Mouse (Mus musculus) limb, embryonic 14.5 days (tissue): ENCODE measurements around the gene Ubxn4. TPM values are rescaled to one million over a fixed set of nuclear protein-coding genes. Genes with fewer than 3 reads are reported as not detected.

Experiments used
- ATAC-seq: fragments of 200-750 bp; cut with Nextera tagmentation; 2 replicates; pipeline ENCODE4 v1.8.0; 2017; ENCODE audit warnings: low read depth, moderate number of reproducible peaks, moderate TSS enrichment; ENCODE audit not compliant: low FRiP score
- DNase-seq: peaks from one replicate; pipeline ENCODE4 v3.0.0-alpha.2; 2015; ENCODE audit warnings: low spot score
- H3K27ac ChIP-seq: fragments of 300-500 bp; sonication (generic); replicated peaks from 2 replicates; pipeline ENCODE4 v1.5.1; 2014; ENCODE audit warnings: low read depth, mild to moderate bottlenecking, low read length, moderate library complexity, mixed read lengths
- H3K27me3 ChIP-seq: fragments of 300-500 bp; sonication (generic); 2 replicates; pipeline ENCODE4 v1.6.1; 2014; ENCODE audit warnings: low read length, mixed read lengths; ENCODE audit not compliant: control insufficient read depth, insufficient read depth
- H3K36me3 ChIP-seq: fragments of 300-500 bp; sonication (generic); 2 replicates; pipeline ENCODE4 v1.6.1; 2014; ENCODE audit warnings: mild to moderate bottlenecking, low read length, moderate library complexity, mixed read lengths; ENCODE audit not compliant: control insufficient read depth, insufficient read depth
- H3K4me1 ChIP-seq: fragments of 300-500 bp; sonication (generic); 2 replicates; pipeline ENCODE4 v1.6.1; 2014; ENCODE audit warnings: antibody characterized with exemption, low read length, mixed read lengths; ENCODE audit not compliant: control insufficient read depth, insufficient read depth
- H3K4me2 ChIP-seq: fragments of 300-500 bp; sonication (generic); replicated peaks from 2 replicates; pipeline ENCODE4 v1.6.1; 2014; ENCODE audit warnings: low read depth, mild to moderate bottlenecking, low read length, moderate library complexity; ENCODE audit not compliant: severe bottlenecking
- H3K4me3 ChIP-seq: fragments of 300-500 bp; sonication (generic); replicated peaks from 2 replicates; pipeline ENCODE4 v1.5.1; 2014; ENCODE audit warnings: low read length
- H3K9ac ChIP-seq: fragments of 300-500 bp; sonication (generic); 2 replicates; pipeline ENCODE4 v1.6.1; 2014; ENCODE audit warnings: mild to moderate bottlenecking, low read depth, low read length, moderate library complexity; ENCODE audit not compliant: severe bottlenecking
- H3K9me3 ChIP-seq: fragments of 300-500 bp; sonication (generic); 2 replicates; pipeline ENCODE4 v1.6.1; 2016; ENCODE audit warnings: low read length; ENCODE audit not compliant: control insufficient read depth
- POLR2A ChIP-seq: fragments of 200-500 bp; IDR thresholded peaks from 2 replicates; pipeline ENCODE4 v1.8.0; 2012; ENCODE audit warnings: inconsistent platforms, mild to moderate bottlenecking, moderate library complexity, borderline replicate concordance; ENCODE audit not compliant: insufficient read depth, insufficient read length; ENCODE audit errors: extremely low read depth
- WGBS: fragments of 180-500 bp; shearing (Covaris S2); extraction: QIAGEN DNeasy Blood & Tissue Kit; methylation state at CpG from one replicate; pipeline ENCODE4 v1.1.7; 2014; 5-methylcytosine and 5-hydroxymethylcytosine counted together
- polyA plus RNA-seq, 2 experiments: library from polyadenylated mRNA; depleted of rRNA in 1 of 2; stranded (reverse) in 1 of 2; unstranded in 1 of 2; fragments of >200 nt; fragmentation: Nextera tagmentation in 1 of 2; extraction: Ambion mirVana in 1 of 2; gene quantifications; 2 replicates each; pipeline versions ENCODE4 v1.2.1 to v1.2.3; 2012 to 2014

Gene Ubxn4
- polyA plus RNA-seq (2012; rRNA removed) (42.9 and 46.5 TPM in 2 replicates), polyA plus RNA-seq (2014; fragmentation: Nextera tagmentation; extraction: Ambion mirVana) (64.0 and 75.5 TPM in 2 replicates)

GRCm38 (mm10) chr1:128243627-128243995 lies at the start of gene Ubxn4:
Gene Ubxn4, plus strand, starts transcription at chr1:128243964.
- Histone ChIP-seq H3K4me1 (0 out of 2 replicates have a peak, but pooled peaks cover 8% of the 10 kb centered on the region), H3K27ac (peak within 1 kb of the TSS; percentile 89), H3K4me3 (peak within 1 kb of the TSS; percentile 83), H3K4me2 (peak within 1 kb of the TSS; percentile 76), H3K9me3 (no peaks in the 10 kb centered on the region), H3K36me3 (peaks cover 6% of the 10 kb centered on the region), H3K9ac (peak within 1 kb of the TSS; percentile 89), H3K27me3 (no peaks in the 10 kb centered on the region)
- WGBS: 10% methylated on average over 10 of the region's 10 CpGs
- no peak for TF ChIP-seq POLR2A
- DNase-seq (no peak), ATAC-seq (0 out of 2 replicates have a peak, but pooled peaks have one; percentile 12)

DNA sequence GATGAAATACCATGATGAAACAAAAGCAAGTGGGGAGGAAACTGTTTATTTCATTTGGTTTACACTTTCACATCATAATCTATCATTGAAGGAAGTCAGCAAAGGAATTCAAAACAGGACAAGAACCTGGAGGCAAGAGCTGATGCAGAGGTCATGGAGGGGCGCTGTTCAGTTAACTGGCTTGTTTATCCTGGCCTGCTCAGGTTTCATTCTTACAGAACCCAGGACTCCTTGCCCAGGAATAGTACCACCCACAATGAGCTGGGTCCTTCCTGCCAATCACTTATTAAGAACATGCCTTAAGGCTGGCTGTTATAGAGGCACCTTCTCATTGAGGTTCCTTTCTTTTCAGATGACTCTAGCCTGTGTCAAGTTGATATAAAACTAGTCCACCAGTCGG lies 49.8 kb upstream of the Ubxn4 start:
- ATAC-seq (no peak), DNase-seq (no peak)
- H3K4me1 ChIP-seq: no peaks in the 10 kb centered on the region
- TF ChIP-seq POLR2A: no peak
- H3K4me2 ChIP-seq: no peak overlapping the region
- no peaks in the 10 kb centered on the region for H3K27me3 ChIP-seq
- H3K27ac ChIP-seq: no peak overlapping the region
- H3K4me3 ChIP-seq: no peak overlapping the region
- peaks cover 47% of the 10 kb centered on the region for H3K36me3 ChIP-seq
- WGBS: 44% methylated on average over 2 of the region's 2 CpGs
- no peaks in the 10 kb centered on the region for H3K9me3 ChIP-seq
- H3K9ac ChIP-seq: no peak overlapping the region

DNA sequence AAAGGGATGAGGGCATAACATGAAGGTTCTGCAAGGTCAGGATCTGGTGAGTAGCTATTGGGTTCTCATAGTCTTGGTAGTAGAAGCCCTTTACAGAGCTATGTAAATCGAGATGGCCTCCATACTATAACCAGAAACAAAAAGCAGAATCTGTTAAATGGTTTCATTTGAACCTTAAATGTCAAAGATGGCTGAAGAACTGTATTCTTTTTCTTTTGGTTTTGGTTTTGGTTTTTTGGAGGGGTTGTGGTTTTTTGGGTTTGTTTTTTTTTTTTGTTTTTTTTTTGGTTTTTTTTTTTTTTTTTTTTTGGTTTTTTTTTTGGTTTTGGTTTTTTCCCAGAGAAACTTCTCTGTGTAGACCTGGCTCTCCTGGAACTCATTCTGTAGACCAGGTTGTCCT lies 46.4 kb upstream of the Ubxn4 start:
- no peak for DNase-seq
- ATAC-seq: no peak
- no peak overlapping the region for H3K9ac ChIP-seq
- no peak overlapping the region for H3K4me3 ChIP-seq
- no peaks in the 10 kb centered on the region for H3K27me3 ChIP-seq
- no peak for TF ChIP-seq POLR2A
- H3K4me1 ChIP-seq: no peaks in the 10 kb centered on the region
- no peak overlapping the region for H3K4me2 ChIP-seq
- WGBS: 92% methylated on average over 1 of the region's 1 CpGs
- H3K9me3 ChIP-seq: no peaks in the 10 kb centered on the region
- H3K27ac ChIP-seq: no peak overlapping the region
- peaks cover 47% of the 10 kb centered on the region for H3K36me3 ChIP-seq

DNA sequence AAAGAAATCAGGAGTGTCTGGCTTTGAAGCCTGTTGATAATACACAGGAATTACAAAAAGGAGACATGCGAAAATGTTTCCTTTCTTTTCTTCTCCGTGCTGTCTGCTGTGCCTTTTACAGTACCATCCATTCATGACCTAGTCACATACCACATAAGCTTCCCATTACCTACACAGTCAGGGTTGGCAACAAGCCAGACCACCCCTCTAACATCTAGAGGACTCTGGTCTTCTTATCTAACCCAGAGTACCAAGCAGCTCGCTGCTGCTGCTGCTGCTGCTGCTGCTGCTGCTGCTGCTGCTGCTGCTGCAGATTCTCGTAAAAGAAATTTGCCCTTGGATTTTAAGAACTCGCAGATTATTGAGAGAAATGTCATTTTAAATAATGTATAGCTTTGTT lies 30.5 kb upstream of the Ubxn4 start:
- peak; percentile 22 for DNase-seq

GRCm38 (mm10) chr1:128221886-128222285 lies 21.9 kb upstream of the Ubxn4 start:
- no peaks in the 10 kb centered on the region for H3K9me3 ChIP-seq
- H3K27me3 ChIP-seq: no peaks in the 10 kb centered on the region
- H3K4me1 ChIP-seq: no peaks in the 10 kb centered on the region
- H3K4me3 ChIP-seq: no peak overlapping the region
- WGBS: 94% methylated on average over 2 of the region's 2 CpGs
- no peak overlapping the region for H3K27ac ChIP-seq
- no peak overlapping the region for H3K9ac ChIP-seq
- TF ChIP-seq POLR2A: no peak
- DNase-seq: no peak
- H3K4me2 ChIP-seq: no peak overlapping the region
- peaks cover 47% of the 10 kb centered on the region for H3K36me3 ChIP-seq
- no peak for ATAC-seq

More for the DNA sequence above, 30.5 kb upstream of the Ubxn4 start:
- H3K36me3 ChIP-seq: peaks cover 39% of the 10 kb centered on the region
- WGBS: 55% methylated on average over 5 of the region's 5 CpGs
- H3K4me1 ChIP-seq: no peaks in the 10 kb centered on the region
- H3K9ac ChIP-seq: no peak overlapping the region
- H3K4me2 ChIP-seq: no peak overlapping the region
- ATAC-seq: no peak
- TF ChIP-seq POLR2A: no peak
- H3K4me3 ChIP-seq: no peak overlapping the region
- H3K27me3 ChIP-seq: no peaks in the 10 kb centered on the region
- H3K9me3 ChIP-seq: no peaks in the 10 kb centered on the region
- H3K27ac ChIP-seq: no peak overlapping the region

DNA sequence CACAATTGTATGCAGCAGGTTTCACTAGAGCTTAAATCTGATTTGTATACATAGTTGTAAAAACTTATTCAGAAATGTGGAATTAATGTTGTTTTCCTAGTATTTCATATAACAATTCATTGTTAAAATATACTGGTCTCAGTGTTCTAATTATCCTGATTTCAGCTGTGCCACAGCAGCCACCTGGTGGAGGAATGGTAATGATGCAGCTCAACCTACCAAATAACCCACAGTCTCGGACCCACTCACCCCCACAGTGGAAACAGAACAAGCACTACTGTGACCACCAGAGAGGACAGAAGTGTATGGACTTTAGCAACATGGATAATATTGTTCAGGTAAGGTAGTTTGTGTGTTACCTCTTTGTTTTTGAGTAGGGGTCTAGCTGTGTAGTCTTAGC lies 20.5 kb upstream of the Ubxn4 start:
- no peak overlapping the region for H3K4me3 ChIP-seq
- TF ChIP-seq POLR2A: no peak
- H3K27me3 ChIP-seq: no peaks in the 10 kb centered on the region
- H3K9me3 ChIP-seq: no peaks in the 10 kb centered on the region
- no peak overlapping the region for H3K27ac ChIP-seq
- 81% methylated on average over 1 of the region's 1 CpGs for WGBS
- ATAC-seq (no peak), DNase-seq (no peak)
- peaks cover 47% of the 10 kb centered on the region for H3K36me3 ChIP-seq
- H3K4me2 ChIP-seq: no peak overlapping the region
- no peak overlapping the region for H3K9ac ChIP-seq
- H3K4me1 ChIP-seq: no peaks in the 10 kb centered on the region
